Mouse (Mus musculus): ENCODE results near the gene Vcl. TPM values are rescaled to one million over a fixed set of nuclear protein-coding genes. Genes with fewer than 3 reads are reported as not detected.

Gene Vcl
- polyA plus RNA-seq, 1 experiment from 2014 or later: 34.6 TPM

- Histone ChIP-seq H3K4me3 (ENCODE audit: low read depth, low read length) (no peak overlapping the region), H3K9me3 (ENCODE audit: control insufficient read depth, low read length) (no peaks in the 10 kb centered on the region), H3K4me2 (replicated peaks; ENCODE audit: low read depth, low read length) (no peak overlapping the region), H3K4me1 (replicated peaks; ENCODE audit: control insufficient read depth, insufficient read depth, low read length) (no peaks in the 10 kb centered on the region), H3K27me3 (ENCODE audit: control insufficient read depth, insufficient read depth, low read length) (no peaks in the 10 kb centered on the region), H3K36me3 (ENCODE audit: control insufficient read depth, insufficient read depth, low read length) (no peaks in the 10 kb centered on the region), H3K27ac (ENCODE audit: low read depth, low read length) (no peak overlapping the region), H3K9ac (ENCODE audit: low read depth, low read length) (no peak overlapping the region)
- ATAC-seq (ENCODE audit: low FRiP score) (no peak), DNase-seq (ENCODE audit: low spot score) (no peak)
- 85% methylated on average over 6 of the region's 6 CpGs for WGBS
Observed at GRCm38 (mm10) chr14:20903137-20903536, 26.1 kb upstream of the Vcl start.

- no peaks in the 10 kb centered on the region for H3K9me3 ChIP-seq (ENCODE audit: control insufficient read depth, low read length)
- no peak overlapping the region for H3K4me3 ChIP-seq (ENCODE audit: low read depth, low read length)
- H3K27ac ChIP-seq (ENCODE audit: low read depth, low read length): no peak overlapping the region
- WGBS: 86% methylated on average over 2 of the region's 2 CpGs
- H3K4me2 ChIP-seq (replicated peaks; ENCODE audit: low read depth, low read length): no peak overlapping the region
- no peak overlapping the region for H3K9ac ChIP-seq (ENCODE audit: low read depth, low read length)
- no peaks in the 10 kb centered on the region for H3K4me1 ChIP-seq (replicated peaks; ENCODE audit: control insufficient read depth, insufficient read depth, low read length)
- no peaks in the 10 kb centered on the region for H3K27me3 ChIP-seq (ENCODE audit: control insufficient read depth, insufficient read depth, low read length)
- DNase-seq (ENCODE audit: low spot score) (no peak), ATAC-seq (ENCODE audit: low FRiP score) (no peak)
- no peaks in the 10 kb centered on the region for H3K36me3 ChIP-seq (ENCODE audit: control insufficient read depth, insufficient read depth, low read length)
Observed at GRCm38 (mm10) chr14:20911811-20912210, 17.4 kb upstream of the Vcl start.

- Histone ChIP-seq H3K27me3 (ENCODE audit: control insufficient read depth, insufficient read depth, low read length) (no peaks in the 10 kb centered on the region), H3K9me3 (ENCODE audit: control insufficient read depth, low read length) (no peaks in the 10 kb centered on the region), H3K4me1 (replicated peaks; ENCODE audit: control insufficient read depth, insufficient read depth, low read length) (no peaks in the 10 kb centered on the region), H3K4me3 (ENCODE audit: low read depth, low read length) (no peak overlapping the region), H3K36me3 (ENCODE audit: control insufficient read depth, insufficient read depth, low read length) (no peaks in the 10 kb centered on the region), H3K9ac (ENCODE audit: low read depth, low read length) (no peak overlapping the region), H3K4me2 (replicated peaks; ENCODE audit: low read depth, low read length) (no peak overlapping the region), H3K27ac (ENCODE audit: low read depth, low read length) (no peak overlapping the region)
- no peak for DNase-seq (ENCODE audit: low spot score)
- WGBS: 62% methylated on average over 2 of the region's 2 CpGs
- ATAC-seq (ENCODE audit: low FRiP score): no peak
Observed at GRCm38 (mm10) chr14:20914415-20914814, 14.8 kb upstream of the Vcl start.

- Histone ChIP-seq H3K4me2 (replicated peaks; ENCODE audit: low read depth, low read length) (no peak overlapping the region), H3K9ac (ENCODE audit: low read depth, low read length) (no peak overlapping the region), H3K27ac (ENCODE audit: low read depth, low read length) (no peak overlapping the region), H3K36me3 (ENCODE audit: control insufficient read depth, insufficient read depth, low read length) (no peaks in the 10 kb centered on the region), H3K4me3 (ENCODE audit: low read depth, low read length) (no peak overlapping the region), H3K9me3 (ENCODE audit: control insufficient read depth, low read length) (no peaks in the 10 kb centered on the region), H3K27me3 (ENCODE audit: control insufficient read depth, insufficient read depth, low read length) (no peaks in the 10 kb centered on the region), H3K4me1 (replicated peaks; ENCODE audit: control insufficient read depth, insufficient read depth, low read length) (no peaks in the 10 kb centered on the region)
- DNase-seq (ENCODE audit: low spot score) (no peak), ATAC-seq (ENCODE audit: low FRiP score) (no peak)
- 93% methylated on average over 7 of the region's 7 CpGs for WGBS
Observed at GRCm38 (mm10) chr14:20916625-20917612, 12.3 kb upstream of the Vcl start.

- H3K4me2 ChIP-seq (replicated peaks; ENCODE audit: low read depth, low read length): no peak overlapping the region
- H3K27me3 ChIP-seq (ENCODE audit: control insufficient read depth, insufficient read depth, low read length): no peaks in the 10 kb centered on the region
- H3K9me3 ChIP-seq (ENCODE audit: control insufficient read depth, low read length): no peaks in the 10 kb centered on the region
- H3K9ac ChIP-seq (ENCODE audit: low read depth, low read length): no peak overlapping the region
- ATAC-seq (ENCODE audit: low FRiP score) (no peak), DNase-seq (ENCODE audit: low spot score) (no peak)
- H3K4me3 ChIP-seq (ENCODE audit: low read depth, low read length): no peak overlapping the region
- no peaks in the 10 kb centered on the region for H3K36me3 ChIP-seq (ENCODE audit: control insufficient read depth, insufficient read depth, low read length)
- H3K27ac ChIP-seq (ENCODE audit: low read depth, low read length): no peak overlapping the region
- H3K4me1 ChIP-seq (replicated peaks; ENCODE audit: control insufficient read depth, insufficient read depth, low read length): no peaks in the 10 kb centered on the region
- 86% methylated on average over 5 of the region's 5 CpGs for WGBS
Observed at GRCm38 (mm10) chr14:20924071-20924789, 5.0 kb upstream of the Vcl start.

- 89% methylated on average over 4 of the region's 4 CpGs for WGBS
- no peaks in the 10 kb centered on the region for H3K9me3 ChIP-seq (ENCODE audit: control insufficient read depth, low read length)
- no peak for ATAC-seq (ENCODE audit: low FRiP score)
- H3K4me2 ChIP-seq (replicated peaks; ENCODE audit: low read depth, low read length): no peak overlapping the region
- no peak overlapping the region for H3K9ac ChIP-seq (ENCODE audit: low read depth, low read length)
- no peak overlapping the region for H3K27ac ChIP-seq (ENCODE audit: low read depth, low read length)
- no peak overlapping the region for H3K4me3 ChIP-seq (ENCODE audit: low read depth, low read length)
- H3K27me3 ChIP-seq (ENCODE audit: control insufficient read depth, insufficient read depth, low read length): no peaks in the 10 kb centered on the region; the same call in 1 of the 2 replicates
- no peaks in the 10 kb centered on the region; the same call in 1 of the 2 replicates for H3K4me1 ChIP-seq (replicated peaks; ENCODE audit: control insufficient read depth, insufficient read depth, low read length)
- no peaks in the 10 kb centered on the region for H3K36me3 ChIP-seq (ENCODE audit: control insufficient read depth, insufficient read depth, low read length)
- DNase-seq (ENCODE audit: low spot score): no peak
Observed at GRCm38 (mm10) chr14:20927470-20928307, 1.5 kb upstream of the Vcl start.

- ATAC-seq (ENCODE audit: low FRiP score) (no peak), DNase-seq (ENCODE audit: low spot score) (no peak)
- Histone ChIP-seq H3K36me3 (ENCODE audit: control insufficient read depth, insufficient read depth, low read length) (no peaks in the 10 kb centered on the region), H3K4me3 (ENCODE audit: low read depth, low read length) (peak overlapping the region; percentile 82), H3K27me3 (ENCODE audit: control insufficient read depth, insufficient read depth, low read length) (no peaks in the 10 kb centered on the region; the same call in 1 of the 2 replicates), H3K27ac (ENCODE audit: low read depth, low read length) (no peak overlapping the region), H3K9me3 (ENCODE audit: control insufficient read depth, low read length) (no peaks in the 10 kb centered on the region), H3K9ac (ENCODE audit: low read depth, low read length) (peak overlapping the region; percentile 50; the same call in 1 of the 2 replicates), H3K4me2 (replicated peaks; ENCODE audit: low read depth, low read length) (peak overlapping the region; percentile 60), H3K4me1 (replicated peaks; ENCODE audit: control insufficient read depth, insufficient read depth, low read length) (no peaks in the 10 kb centered on the region; the same call in 1 of the 2 replicates)
- 13% methylated on average over 4 of the region's 4 CpGs for WGBS
Observed at GRCm38 (mm10) chr14:20928308-20928685, 901 bp upstream of the Vcl start.

GRCm38 (mm10) chr14:20929814-20930434 lies 726 bp downstream of the Vcl start:
- Histone ChIP-seq H3K4me2 (replicated peaks; ENCODE audit: low read depth, low read length) (peak overlapping the region; percentile 60), H3K27ac (ENCODE audit: low read depth, low read length) (peak overlapping the region; percentile 64), H3K36me3 (ENCODE audit: control insufficient read depth, insufficient read depth, low read length) (no peaks in the 10 kb centered on the region), H3K4me1 (replicated peaks; ENCODE audit: control insufficient read depth, insufficient read depth, low read length) (no peaks in the 10 kb centered on the region; the same call in 1 of the 2 replicates), H3K9ac (ENCODE audit: low read depth, low read length) (peak overlapping the region; percentile 65), H3K9me3 (ENCODE audit: control insufficient read depth, low read length) (no peaks in the 10 kb centered on the region), H3K4me3 (ENCODE audit: low read depth, low read length) (peak overlapping the region; percentile 82), H3K27me3 (ENCODE audit: control insufficient read depth, insufficient read depth, low read length) (no peaks in the 10 kb centered on the region; the same call in 1 of the 2 replicates)
- no peak for DNase-seq (ENCODE audit: low spot score)
- WGBS: under 1% methylated on average over 19 of the region's 19 CpGs
- peak; percentile 17 for ATAC-seq (ENCODE audit: low FRiP score)

Measured in hindbrain, embryonic 11.5 days (tissue).